Mouse (Mus musculus) lung, embryonic 14.5 days (tissue): ENCODE data around the gene Trpm1. TPM values are rescaled to one million over a fixed set of nuclear protein-coding genes. Genes with fewer than 3 reads are reported as not detected.

ENCODE experiments used
- ATAC-seq: fragments of 200-750 bp; cut with Nextera tagmentation; 2 replicates; pipeline ENCODE4 v1.8.0; 2017; ENCODE audit warnings: mild to moderate bottlenecking, moderate TSS enrichment, moderate library complexity; ENCODE audit not compliant: insufficient read depth
- DNase-seq: peaks from one replicate; pipeline ENCODE4 v3.0.0-alpha.2; 2015
- H3K27ac ChIP-seq: fragments of 300-500 bp; sonication (generic); 2 replicates; pipeline ENCODE4 v1.5.1; 2014; ENCODE audit warnings: low read depth, mild to moderate bottlenecking, moderate library complexity
- H3K27me3 ChIP-seq: fragments of 300-500 bp; sonication (generic); 2 replicates; pipeline ENCODE4 v1.6.1; 2014; ENCODE audit warnings: low read length, control low read depth; ENCODE audit not compliant: insufficient read depth
- H3K36me3 ChIP-seq: fragments of 300-500 bp; sonication (generic); 2 replicates; pipeline ENCODE4 v1.6.1; 2014; ENCODE audit warnings: control low read depth; ENCODE audit not compliant: insufficient read depth
- H3K4me1 ChIP-seq: fragments of 300-500 bp; sonication (generic); 2 replicates; pipeline ENCODE4 v1.6.1; 2014; ENCODE audit warnings: antibody characterized with exemption, control low read depth; ENCODE audit not compliant: insufficient read depth
- H3K4me2 ChIP-seq: fragments of 300-500 bp; sonication (generic); 2 replicates; pipeline ENCODE4 v1.6.1; 2014; ENCODE audit warnings: mild to moderate bottlenecking
- H3K4me3 ChIP-seq: fragments of 300-500 bp; sonication (generic); 2 replicates; pipeline ENCODE4 v1.5.1; 2014; ENCODE audit warnings: low read depth, low read length
- H3K9ac ChIP-seq: fragments of 300-500 bp; sonication (generic); 2 replicates; pipeline ENCODE4 v1.6.1; 2014
- H3K9me3 ChIP-seq: fragments of 300-500 bp; sonication (generic); 2 replicates; pipeline ENCODE4 v1.6.1; 2016; ENCODE audit warnings: low read depth, low read length, control low read depth
- CTCF ChIP-seq: IDR thresholded peaks from 2 replicates; pipeline ENCODE4 v1.5.1; 2016; ENCODE audit warnings: antibody characterized with exemption, low read depth
- WGBS: fragments of 180-500 bp; shearing (Covaris S2); extraction: QIAGEN DNeasy Blood & Tissue Kit; methylation state at CpG from one replicate; pipeline ENCODE4 v1.1.7; 2014; 5-methylcytosine and 5-hydroxymethylcytosine counted together
- polyA plus RNA-seq: library from polyadenylated mRNA; unstranded; fragments of >200 nt; fragmentation: Nextera tagmentation; extraction: Ambion mirVana; gene quantifications from 2 replicates; pipeline ENCODE4 v1.2.1, GENCODE M21; 2014

The Trpm1 gene
- polyA plus RNA-seq, 1 experiment from 2014 or later, result not detected

DNA sequence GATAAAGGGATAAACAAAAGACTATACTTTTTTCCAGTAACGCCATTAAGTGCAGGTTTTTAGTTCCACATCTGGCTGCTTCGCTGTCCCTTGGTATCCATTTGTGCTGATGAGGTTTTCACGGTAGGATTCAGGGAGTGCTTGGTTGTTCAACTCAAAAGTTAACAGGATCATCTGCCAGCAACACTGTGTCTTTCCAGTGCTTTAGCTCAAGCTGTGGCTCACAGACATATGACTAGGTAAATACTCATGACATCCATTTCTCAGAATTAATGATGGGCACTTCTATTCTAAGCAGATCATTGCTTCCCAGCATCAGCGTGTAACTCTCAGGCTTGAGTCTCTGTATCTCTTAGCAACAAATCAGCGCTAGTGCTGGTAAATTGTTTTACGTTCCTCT is 90.7 kb downstream of the Trpm1 start:
- Histone ChIP-seq H3K36me3 (no peaks in the 10 kb centered on the region), H3K27ac (no peak overlapping the region), H3K4me1 (no peaks in the 10 kb centered on the region), H3K9ac (no peak overlapping the region), H3K4me2 (no peak overlapping the region), H3K27me3 (no peaks in the 10 kb centered on the region), H3K4me3 (no peak overlapping the region), H3K9me3 (no peaks in the 10 kb centered on the region)
- WGBS, result 89% methylated on average over 6 of the region's 6 CpGs
- no peak for TF ChIP-seq CTCF
- ATAC-seq (no peak), DNase-seq (no peak)

DNA sequence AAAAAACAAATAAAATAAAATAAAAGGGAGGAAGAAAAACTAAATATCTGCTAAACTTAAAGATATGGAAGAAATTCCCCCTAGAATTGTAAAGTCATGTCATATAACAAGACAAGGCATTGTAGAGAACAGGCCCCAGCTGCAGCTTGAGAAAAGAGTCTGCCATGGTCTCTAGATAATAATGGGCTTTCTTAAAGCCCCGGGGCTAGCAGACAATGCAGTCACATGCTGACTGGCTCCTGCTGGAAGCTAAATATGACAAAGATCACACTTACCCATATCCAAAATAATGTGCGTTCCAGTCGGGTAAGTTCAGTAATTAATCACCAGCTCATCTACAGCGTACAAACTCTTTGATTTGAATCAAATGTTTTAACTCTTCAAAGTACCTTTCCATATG is 93.1 kb downstream of the Trpm1 start:
- no peak for TF ChIP-seq CTCF
- WGBS, result 70% methylated on average over 4 of the region's 4 CpGs
- Histone ChIP-seq H3K27ac (no peak overlapping the region), H3K9ac (no peak overlapping the region), H3K4me1 (no peaks in the 10 kb centered on the region), H3K4me2 (no peak overlapping the region), H3K27me3 (no peaks in the 10 kb centered on the region), H3K4me3 (no peak overlapping the region), H3K36me3 (no peaks in the 10 kb centered on the region), H3K9me3 (no peaks in the 10 kb centered on the region)
- no peak for ATAC-seq
- DNase-seq, result no peak

DNA sequence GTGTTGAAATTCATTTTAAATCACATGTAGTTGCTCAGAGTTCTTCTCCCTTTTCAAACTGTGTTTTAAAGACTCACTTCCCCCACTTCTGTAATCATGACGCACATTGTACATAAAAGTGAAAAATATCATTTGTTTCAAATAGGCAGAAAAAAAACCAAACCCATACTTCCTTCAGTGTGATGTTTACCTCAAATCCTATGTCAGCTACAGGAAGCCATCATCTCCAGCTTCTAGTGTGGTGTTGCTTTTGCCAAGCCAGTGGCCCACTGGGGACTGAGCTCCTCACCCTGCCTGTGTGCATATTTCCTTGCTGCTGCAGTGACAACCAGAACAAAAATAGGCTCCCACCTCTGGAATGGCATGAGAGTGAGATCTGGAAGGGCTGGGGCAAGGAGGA is 94.7 kb downstream of the Trpm1 start:
- no peak overlapping the region for H3K27ac ChIP-seq
- TF ChIP-seq CTCF, result no peak
- no peaks in the 10 kb centered on the region for H3K36me3 ChIP-seq
- 67% methylated on average over 1 of the region's 1 CpGs for whole genome bisulfite sequencing
- no peak overlapping the region for H3K9ac ChIP-seq
- DNase-seq (no peak), ATAC-seq (no peak)
- no peaks in the 10 kb centered on the region for H3K27me3 ChIP-seq
- H3K4me3 ChIP-seq, result no peak overlapping the region
- H3K9me3 ChIP-seq, result no peaks in the 10 kb centered on the region
- no peaks in the 10 kb centered on the region for H3K4me1 ChIP-seq
- no peak overlapping the region for H3K4me2 ChIP-seq

DNA sequence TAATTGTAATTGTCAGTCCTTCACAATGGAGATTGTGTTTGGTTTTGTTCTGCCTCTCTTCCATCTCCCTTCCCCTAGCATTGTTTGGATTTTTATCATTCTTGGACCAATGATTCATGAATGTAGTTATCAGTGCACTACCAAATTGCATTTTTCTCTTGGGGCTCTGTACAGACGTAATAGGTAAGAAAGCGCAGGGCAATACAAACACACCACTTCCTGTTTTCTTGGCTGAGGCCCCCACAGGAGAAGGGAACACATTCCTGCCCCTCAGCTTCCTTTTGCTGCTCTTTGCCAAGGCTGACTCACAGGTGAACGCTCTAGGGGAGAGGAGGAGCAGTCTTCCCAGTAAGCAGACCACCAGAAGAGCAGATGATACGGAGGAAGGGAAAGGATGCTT is 96.1 kb downstream of the Trpm1 start:
- no peak for TF ChIP-seq CTCF
- Histone ChIP-seq H3K9me3 (no peaks in the 10 kb centered on the region), H3K4me1 (no peaks in the 10 kb centered on the region), H3K27ac (no peak overlapping the region), H3K36me3 (no peaks in the 10 kb centered on the region), H3K27me3 (no peaks in the 10 kb centered on the region), H3K4me2 (no peak overlapping the region), H3K9ac (no peak overlapping the region), H3K4me3 (no peak overlapping the region)
- ATAC-seq (no peak), DNase-seq (no peak)
- WGBS, result 28% methylated on average over 4 of the region's 4 CpGs

DNA sequence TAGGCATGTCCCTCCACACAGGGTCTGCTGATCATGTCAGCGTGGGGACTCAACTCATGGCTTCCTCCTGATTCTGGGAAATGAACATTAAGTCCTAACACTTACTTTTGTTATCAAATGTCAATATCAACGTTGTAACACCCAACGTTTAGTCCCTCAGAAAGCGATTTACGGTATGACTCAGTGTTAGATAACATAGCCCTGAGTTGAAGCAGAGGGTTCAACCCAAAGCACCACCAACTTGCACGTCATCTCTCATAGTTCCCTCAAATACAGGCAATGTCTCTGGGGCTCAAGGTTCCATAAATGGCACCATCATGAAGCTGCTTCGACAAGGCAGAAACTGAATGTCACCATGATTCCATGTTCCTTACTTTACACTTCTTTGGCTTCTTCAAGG is 96.8 kb downstream of the Trpm1 start:
- WGBS, result 81% methylated on average over 7 of the region's 7 CpGs
- no peak for TF ChIP-seq CTCF

DNA sequence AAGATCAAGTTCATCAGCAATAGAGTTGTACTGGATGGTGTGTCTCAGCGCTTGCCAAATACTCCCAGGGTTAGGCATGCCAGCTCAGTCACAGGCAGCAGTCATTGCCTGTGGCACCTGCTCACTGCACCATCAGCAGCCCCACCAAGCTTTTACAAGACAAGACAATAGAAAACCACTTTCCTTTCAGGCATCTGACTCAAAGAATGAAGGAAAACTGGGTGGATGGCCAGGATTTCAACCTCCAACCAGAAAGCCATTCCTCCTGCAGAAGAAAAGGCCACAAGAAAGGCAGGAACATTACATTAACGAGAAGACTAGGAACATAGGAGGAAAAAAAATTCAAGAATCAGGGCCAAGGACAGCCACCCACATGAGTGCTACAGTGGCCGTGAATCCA is 100.1 kb downstream of the Trpm1 start:
- H3K9ac ChIP-seq, result no peak overlapping the region
- H3K36me3 ChIP-seq, result no peaks in the 10 kb centered on the region
- no peaks in the 10 kb centered on the region for H3K27me3 ChIP-seq
- 84% methylated on average over 3 of the region's 3 CpGs for WGBS
- no peak overlapping the region for H3K27ac ChIP-seq
- H3K9me3 ChIP-seq, result no peaks in the 10 kb centered on the region
- H3K4me2 ChIP-seq, result no peak overlapping the region
- no peaks in the 10 kb centered on the region for H3K4me1 ChIP-seq
- no peak overlapping the region for H3K4me3 ChIP-seq
- DNase-seq (no peak), ATAC-seq (no peak)
- no peak for TF ChIP-seq CTCF

More for the DNA sequence above, 96.8 kb downstream of the Trpm1 start:
- Histone ChIP-seq H3K9ac (no peak overlapping the region), H3K27me3 (no peaks in the 10 kb centered on the region), H3K9me3 (no peaks in the 10 kb centered on the region), H3K4me1 (no peaks in the 10 kb centered on the region), H3K4me2 (no peak overlapping the region), H3K36me3 (no peaks in the 10 kb centered on the region), H3K27ac (no peak overlapping the region), H3K4me3 (no peak overlapping the region)
- DNase-seq (no peak), ATAC-seq (no peak)

DNA sequence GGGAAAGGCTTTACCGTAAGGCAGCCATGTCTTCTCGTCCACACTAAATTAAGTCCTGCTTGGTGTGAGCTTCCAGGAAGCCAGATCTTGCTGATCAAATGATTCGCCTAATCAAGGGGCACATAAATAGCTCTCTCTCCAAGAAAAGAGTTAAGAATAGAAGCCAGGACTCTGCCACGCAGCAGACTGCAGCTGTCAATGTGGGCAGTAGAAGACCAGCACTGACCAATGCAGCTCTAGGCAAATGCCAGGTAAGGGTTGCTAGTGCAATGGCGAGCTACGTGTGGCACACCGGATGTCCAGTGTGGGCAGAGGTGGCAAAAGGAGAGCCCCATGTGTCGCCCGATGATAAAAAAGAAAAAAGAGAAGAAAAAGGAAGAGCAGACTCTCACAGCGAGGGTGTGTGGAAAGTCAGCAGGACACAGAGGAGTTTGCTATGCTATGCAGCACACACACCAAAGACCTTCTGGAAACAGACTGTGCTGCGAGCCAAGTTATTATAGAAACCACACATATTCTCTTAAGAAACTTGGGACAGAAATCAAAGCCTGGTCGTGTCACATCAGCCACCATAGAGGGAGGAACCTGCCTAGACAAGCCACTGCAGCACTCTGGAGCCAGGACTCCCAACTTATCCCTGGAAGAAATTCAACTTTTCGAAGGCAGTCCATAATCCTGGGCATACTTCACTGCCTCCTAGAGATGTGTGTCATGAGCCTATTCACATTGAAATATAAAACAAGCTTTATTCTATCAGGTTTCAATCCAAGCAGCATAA is 112.1 kb downstream of the Trpm1 start:
- Histone ChIP-seq H3K27me3 (peaks cover 22% of the 10 kb centered on the region; the same call in 1 of the 2 replicates), H3K27ac (no peak overlapping the region), H3K4me2 (no peak overlapping the region), H3K36me3 (no peaks in the 10 kb centered on the region), H3K4me3 (no peak overlapping the region), H3K9ac (no peak overlapping the region), H3K4me1 (no peaks in the 10 kb centered on the region), H3K9me3 (no peaks in the 10 kb centered on the region; the same call in 1 of the 2 replicates)
- ATAC-seq (no peak), DNase-seq (no peak)
- 82% methylated on average over 13 of the region's 13 CpGs for WGBS
- no peak for TF ChIP-seq CTCF
